Mouse (Mus musculus) heart, postnatal 0 days (tissue): ENCODE results near the gene Slc35f3.

Source experiments
- CTCF ChIP-seq: IDR thresholded peaks from 2 replicates; pipeline ENCODE4 v1.5.1; 2016; ENCODE audit warnings: antibody characterized with exemption, control low read depth, low read depth
- EP300 ChIP-seq: IDR thresholded peaks from 2 replicates; pipeline ENCODE4 v1.6.1; 2016; ENCODE audit warnings: antibody characterized with exemption, low read depth

DNA sequence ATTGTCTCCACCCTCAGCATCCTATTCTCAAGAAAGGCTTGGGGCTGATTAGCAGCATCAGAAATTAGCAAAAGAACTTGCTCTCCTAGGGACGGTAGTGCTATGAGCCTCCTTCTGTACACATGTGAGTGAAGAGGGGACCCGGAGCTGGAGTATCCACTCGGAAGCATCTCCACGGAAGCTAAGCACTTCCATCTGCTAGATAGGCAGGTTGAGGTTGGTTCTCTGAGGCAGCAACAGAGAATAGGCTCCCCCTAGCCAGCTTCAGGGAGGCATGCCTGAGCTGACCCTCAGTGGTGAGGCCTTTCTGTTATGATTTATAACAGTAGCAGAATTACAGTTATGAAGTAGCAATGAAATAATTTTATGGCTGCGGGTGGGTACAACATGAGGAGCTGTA, 2.0 kb downstream of the Slc35f3 start:
- no peak for TF ChIP-seq CTCF
- no peak for TF ChIP-seq EP300
